Mouse (Mus musculus) lung, embryonic 16.5 days (tissue): Measurements from ENCODE around the gene Esp22. TPM values are rescaled to one million over a fixed set of nuclear protein-coding genes. Genes with fewer than 3 reads are reported as not detected.
"Not testable (repeated sequence)": the region's sequence is repeated elsewhere in the genome, so short reads cannot be mapped to it uniquely, and the experiment has no call there.

Experiments used
- ATAC-seq: fragments of 200-750 bp; cut with Nextera tagmentation; 2 replicates; pipeline ENCODE4 v1.8.0; 2017; ENCODE audit warnings: low read depth, mild to moderate bottlenecking, moderate library complexity
- H3K27ac ChIP-seq: fragments of 300-500 bp; sonication (generic); 2 replicates; pipeline ENCODE4 v1.5.1; 2014; ENCODE audit warnings: mild to moderate bottlenecking, control low read depth, low read length
- H3K27me3 ChIP-seq: fragments of 300-500 bp; sonication (generic); 2 replicates; pipeline ENCODE4 v1.6.1; 2014; ENCODE audit warnings: low read depth, low read length, mixed read lengths; ENCODE audit not compliant: control insufficient read depth, insufficient read depth
- H3K36me3 ChIP-seq: fragments of 300-500 bp; sonication (generic); 2 replicates; pipeline ENCODE4 v1.6.1; 2014; ENCODE audit warnings: low read length; ENCODE audit not compliant: control insufficient read depth, insufficient read depth
- H3K4me1 ChIP-seq: fragments of 300-500 bp; sonication (generic); replicated peaks from 2 replicates; pipeline ENCODE4 v1.6.1; 2014; ENCODE audit warnings: low read length, mixed read lengths; ENCODE audit not compliant: control insufficient read depth, insufficient read depth
- H3K4me2 ChIP-seq: fragments of 300-500 bp; sonication (generic); 2 replicates; pipeline ENCODE4 v1.6.1; 2014; ENCODE audit warnings: low read depth, low read length, control low read depth
- H3K4me3 ChIP-seq: fragments of 300-500 bp; sonication (generic); 2 replicates; pipeline ENCODE4 v1.5.1; 2014; ENCODE audit warnings: mild to moderate bottlenecking, low read length, control low read depth
- H3K9ac ChIP-seq: fragments of 300-500 bp; sonication (generic); 2 replicates; pipeline ENCODE4 v1.6.1; 2014; ENCODE audit warnings: low read length, control low read depth
- H3K9me3 ChIP-seq: fragments of 300-500 bp; sonication (generic); 2 replicates; pipeline ENCODE4 v1.6.1; 2016; ENCODE audit warnings: low read length; ENCODE audit not compliant: control insufficient read depth
- WGBS: fragments of 180-500 bp; shearing (Covaris S2); extraction: QIAGEN DNeasy Blood & Tissue Kit; methylation state at CpG from one replicate; pipeline ENCODE4 v1.1.7; 2014; 5-methylcytosine and 5-hydroxymethylcytosine counted together
- polyA plus RNA-seq: library from polyadenylated mRNA; unstranded; fragments of >200 nt; fragmentation: Nextera tagmentation; extraction: Ambion mirVana; gene quantifications from 2 replicates; pipeline ENCODE4 v1.2.1, GENCODE M21; 2015

The Esp22 gene
- polyA plus RNA-seq = not detected in 2 replicates

- no peak within 1 kb of the TSS for H3K27ac ChIP-seq
- no peak for ATAC-seq
- WGBS = 90% methylated on average over 1 of the region's 1 CpGs
- no peak within 1 kb of the TSS for H3K9ac ChIP-seq
- H3K9me3 ChIP-seq = no peaks in the 10 kb centered on the region
- no peaks in the 10 kb centered on the region for H3K27me3 ChIP-seq
- no peak within 1 kb of the TSS for H3K4me3 ChIP-seq
- no peaks in the 10 kb centered on the region for H3K4me1 ChIP-seq
- no peak within 1 kb of the TSS for H3K4me2 ChIP-seq
- H3K36me3 ChIP-seq = no peaks in the 10 kb centered on the region
Measured at GRCm38 (mm10) chr17:39095034-39095433, at the start of gene Esp22. Gene Esp22 (plus strand): TSS chr17:39095334.

DNA sequence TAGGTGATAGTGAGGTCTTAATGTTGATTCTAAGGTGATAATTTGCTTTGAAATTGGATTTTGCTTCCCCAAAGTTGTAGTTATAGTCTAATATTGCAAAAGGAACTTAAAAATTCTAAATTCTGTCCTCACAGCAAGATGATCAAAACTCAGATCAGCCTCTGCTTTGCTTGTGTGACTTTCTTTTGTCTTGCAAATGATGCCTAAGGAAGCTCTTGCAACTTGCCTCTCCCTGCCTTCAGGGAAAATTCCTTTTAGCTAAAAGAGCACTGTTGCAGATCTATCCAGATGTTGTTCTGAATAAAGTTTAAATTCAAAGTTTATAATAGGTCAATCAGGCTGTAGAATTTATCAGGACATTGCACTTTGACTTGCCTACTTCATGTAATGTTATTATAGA lies 31.5 kb upstream of the Esp22 start:
- ATAC-seq = no peak

GRCm38 (mm10) chr17:39076937-39077336 lies 18.2 kb upstream of the Esp22 start, which contains the start of gene Esp23:
Gene Esp23 (minus strand): TSS chr17:39077037.
- Histone ChIP-seq H3K27ac (no peak within 1 kb of the TSS), H3K4me2 (no peak within 1 kb of the TSS), H3K36me3 (no peaks in the 10 kb centered on the region), H3K4me1 (no peaks in the 10 kb centered on the region), H3K27me3 (no peaks in the 10 kb centered on the region), H3K9me3 (peaks cover 2% of the 10 kb centered on the region; the same call in 1 of the 2 replicates), H3K4me3 (no peak within 1 kb of the TSS), H3K9ac (no peak within 1 kb of the TSS)
- ATAC-seq = no peak
- 30% methylated on average over 1 of the region's 1 CpGs for WGBS

More for the DNA sequence above, 31.5 kb upstream of the Esp22 start:
- Histone ChIP-seq H3K4me1 (no peaks in the 10 kb centered on the region), H3K27ac (no peak overlapping the region), H3K36me3 (no peaks in the 10 kb centered on the region), H3K4me2 (no peak overlapping the region), H3K9me3 (peaks cover 7% of the 10 kb centered on the region), H3K4me3 (no peak overlapping the region), H3K27me3 (no peaks in the 10 kb centered on the region), H3K9ac (no peak overlapping the region)

- H3K4me2 ChIP-seq, H3K9ac ChIP-seq, H3K36me3 ChIP-seq, H3K4me3 ChIP-seq, H3K9me3 ChIP-seq, H3K27me3 ChIP-seq, ATAC-seq, H3K4me1 ChIP-seq, H3K27ac ChIP-seq: not testable (repeated sequence)
- WGBS = 69% methylated on average over 11 of the region's 11 CpGs
Measured at GRCm38 (mm10) chr17:39107126-39107525, 12.0 kb downstream of the Esp22 start.

- 64% methylated on average over 12 of the region's 12 CpGs for WGBS
- not testable (repeated sequence) for H3K9ac ChIP-seq, H3K4me2 ChIP-seq, H3K27me3 ChIP-seq, ATAC-seq, H3K4me3 ChIP-seq, H3K27ac ChIP-seq, H3K9me3 ChIP-seq, H3K4me1 ChIP-seq, H3K36me3 ChIP-seq
Measured at GRCm38 (mm10) chr17:39129156-39129555, 34.0 kb downstream of the Esp22 start.

Other genes starting within 250 kb of the Esp22 start
- gene Esp24, start 58.6 kb upstream of the Esp22 start, polyA plus RNA-seq = not detected in 2 replicates
- gene Gm21903, start 52.0 kb upstream of the Esp22 start, polyA plus RNA-seq = not detected in 2 replicates
- gene Esp23, start 18.3 kb upstream of the Esp22 start, polyA plus RNA-seq = not detected in 2 replicates